Mouse (Mus musculus): ENCODE results near the gene Pabpc4. TPM values are rescaled to one million over a fixed set of nuclear protein-coding genes. Genes with fewer than 3 reads are reported as not detected.

Pabpc4 gene
- polyA plus RNA-seq, 1 experiment: 7.4 TPM

DNA sequence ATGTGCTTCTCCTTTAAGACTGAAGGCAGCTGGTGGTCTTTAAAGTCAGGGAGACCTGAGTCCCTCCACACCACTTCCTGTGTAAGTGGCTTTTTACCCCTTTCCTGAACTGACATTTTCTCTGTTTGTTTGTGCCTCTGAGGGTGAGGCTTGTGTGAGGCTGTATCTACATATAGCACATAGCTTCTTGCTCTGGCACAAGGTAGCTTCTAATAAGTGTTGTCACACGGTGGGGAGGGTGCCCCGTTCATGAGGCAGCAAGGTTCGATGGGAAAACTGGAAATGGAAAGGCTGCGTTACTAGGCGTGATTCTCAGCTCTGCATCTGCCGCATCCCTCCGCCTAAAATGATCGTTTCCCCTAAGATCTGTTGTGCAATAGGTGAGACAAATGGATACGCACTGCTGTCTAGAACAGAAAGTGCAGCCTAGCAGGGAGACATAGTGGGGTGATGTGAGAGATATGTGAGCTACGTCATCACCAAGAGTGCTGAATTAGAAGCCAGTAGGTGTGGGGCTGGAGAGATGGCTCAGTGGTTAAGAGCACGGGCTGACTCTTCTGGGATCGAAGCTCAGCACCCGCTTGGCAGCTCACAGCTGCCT lies 25.6 kb upstream of the Pabpc4 start:
- peak overlapping the region; percentile 24; the same call in 1 of the 2 replicates for H3K27ac ChIP-seq (ENCODE audit: control insufficient read depth, insufficient read depth, low read depth, low read length)
- no peak for TF ChIP-seq POLR2A (IDR thresholded peaks at IDR 0.05; ENCODE audit: control insufficient read depth, low read depth, low read length)
- no peak for TF ChIP-seq CTCF (IDR thresholded peaks at IDR 0.05; ENCODE audit: control insufficient read depth, insufficient read depth, insufficient replicate concordance, low read depth, low read length)
- no peaks in the 10 kb centered on the region for H3K36me3 ChIP-seq (ENCODE audit: control insufficient read depth, insufficient read depth, low read length)
- peaks cover 12% of the 10 kb centered on the region for H3K4me1 ChIP-seq (ENCODE audit: control insufficient read depth, insufficient read depth, low read length)
- H3K4me3 ChIP-seq (ENCODE audit: control insufficient read depth, low read depth, low read length): no peak overlapping the region
- no peaks in the 10 kb centered on the region for H3K27me3 ChIP-seq (ENCODE audit: control insufficient read depth, insufficient read depth, low read length)

DNA sequence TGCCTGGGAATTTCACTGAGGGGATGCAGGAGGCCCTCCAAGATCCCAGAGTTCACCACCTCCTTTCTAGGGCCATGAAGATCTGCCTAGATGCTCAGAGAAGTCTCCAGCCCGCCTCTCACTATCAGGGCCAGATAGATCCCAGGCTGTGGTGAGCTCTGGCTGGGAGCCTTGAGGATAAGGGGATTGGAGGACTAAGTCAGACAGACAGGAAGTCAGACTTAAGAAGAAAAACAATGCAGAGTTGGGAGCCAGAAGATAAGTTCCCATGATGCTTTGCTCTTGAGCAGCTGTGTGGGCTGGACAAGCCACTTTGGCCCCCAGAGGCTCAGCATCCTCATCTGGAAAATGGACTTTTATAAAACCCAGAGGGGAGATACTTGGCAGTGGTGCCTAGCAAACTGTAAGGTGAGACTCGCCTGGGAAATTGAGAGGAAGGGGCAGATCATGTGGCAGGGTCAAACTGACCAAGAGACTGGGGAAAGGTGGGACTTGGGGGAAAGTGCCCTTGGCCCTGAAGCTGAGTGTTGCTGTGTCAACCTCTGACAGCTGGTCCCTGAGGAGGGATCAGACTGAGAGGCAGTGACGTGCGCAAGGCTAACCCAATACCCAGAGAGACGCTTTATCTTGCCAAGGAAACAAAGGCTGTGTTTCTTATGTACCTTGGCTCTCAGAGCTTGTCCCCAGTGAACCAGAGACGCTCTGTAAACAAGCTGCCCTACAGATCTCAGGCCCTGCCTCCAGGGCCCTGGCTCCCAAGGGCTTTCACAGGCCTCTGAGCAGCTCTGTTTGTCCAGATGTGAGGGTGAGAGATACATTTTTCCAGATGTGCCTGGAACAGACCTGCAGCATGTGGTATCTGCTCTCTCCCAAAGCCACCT lies 24.5 kb upstream of the Pabpc4 start:
- Histone ChIP-seq H3K36me3 (ENCODE audit: control insufficient read depth, insufficient read depth, low read length) (no peaks in the 10 kb centered on the region), H3K4me3 (ENCODE audit: control insufficient read depth, low read depth, low read length) (no peak overlapping the region), H3K27ac (ENCODE audit: control insufficient read depth, insufficient read depth, low read depth, low read length) (0 out of 2 replicates have a peak overlapping the region, but pooled peaks have one; percentile 6), H3K4me1 (ENCODE audit: control insufficient read depth, insufficient read depth, low read length) (peaks cover 12% of the 10 kb centered on the region), H3K27me3 (ENCODE audit: control insufficient read depth, insufficient read depth, low read length) (no peaks in the 10 kb centered on the region)
- no peak for TF ChIP-seq CTCF (IDR thresholded peaks at IDR 0.05; ENCODE audit: control insufficient read depth, insufficient read depth, insufficient replicate concordance, low read depth, low read length)
- no peak for TF ChIP-seq POLR2A (IDR thresholded peaks at IDR 0.05; ENCODE audit: control insufficient read depth, low read depth, low read length)

- TF ChIP-seq POLR2A (IDR thresholded peaks at IDR 0.05; ENCODE audit: control insufficient read depth, low read depth, low read length): no peak
- no peak for TF ChIP-seq CTCF (IDR thresholded peaks at IDR 0.05; ENCODE audit: control insufficient read depth, insufficient read depth, insufficient replicate concordance, low read depth, low read length)
- no peaks in the 10 kb centered on the region for H3K27me3 ChIP-seq (ENCODE audit: control insufficient read depth, insufficient read depth, low read length)
- peak overlapping the region; percentile 46 for H3K4me3 ChIP-seq (ENCODE audit: control insufficient read depth, low read depth, low read length)
- H3K36me3 ChIP-seq (ENCODE audit: control insufficient read depth, insufficient read depth, low read length): no peaks in the 10 kb centered on the region
- H3K27ac ChIP-seq (ENCODE audit: control insufficient read depth, insufficient read depth, low read depth, low read length): no peak overlapping the region
- peaks cover 10% of the 10 kb centered on the region for H3K4me1 ChIP-seq (ENCODE audit: control insufficient read depth, insufficient read depth, low read length)
Measured at GRCm38 (mm10) chr4:123239361-123240203, 22.6 kb upstream of the Pabpc4 start.

DNA sequence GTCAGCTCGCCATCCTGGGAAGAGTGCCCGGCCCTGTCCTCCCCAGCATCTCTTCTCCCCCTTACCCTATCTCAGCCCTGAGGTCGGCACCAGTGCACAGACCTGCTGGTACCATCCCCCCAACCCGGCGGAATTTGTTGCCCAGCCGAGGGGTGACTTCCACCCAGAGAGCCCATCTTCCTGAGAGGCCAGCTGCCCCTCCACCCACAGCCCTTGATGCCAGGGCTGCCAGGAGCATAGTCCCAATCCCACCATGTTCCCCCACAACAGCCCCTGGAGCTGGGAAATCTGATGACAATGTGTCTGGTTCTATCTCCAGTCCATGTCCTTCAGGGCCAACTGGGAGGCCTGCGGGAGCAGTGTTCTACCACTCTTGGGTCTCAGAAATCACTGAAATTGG lies 15.9 kb upstream of the Pabpc4 start:
- TF ChIP-seq POLR2A (IDR thresholded peaks at IDR 0.05; ENCODE audit: control insufficient read depth, low read depth, low read length): no peak
- no peak for TF ChIP-seq CTCF (IDR thresholded peaks at IDR 0.05; ENCODE audit: control insufficient read depth, insufficient read depth, insufficient replicate concordance, low read depth, low read length)
- no peaks in the 10 kb centered on the region; the same call in 1 of the 2 replicates for H3K4me1 ChIP-seq (ENCODE audit: control insufficient read depth, insufficient read depth, low read length)
- no peak overlapping the region for H3K4me3 ChIP-seq (ENCODE audit: control insufficient read depth, low read depth, low read length)
- no peaks in the 10 kb centered on the region for H3K27me3 ChIP-seq (ENCODE audit: control insufficient read depth, insufficient read depth, low read length)
- H3K36me3 ChIP-seq (ENCODE audit: control insufficient read depth, insufficient read depth, low read length): no peaks in the 10 kb centered on the region
- H3K27ac ChIP-seq (ENCODE audit: control insufficient read depth, insufficient read depth, low read depth, low read length): no peak overlapping the region

DNA sequence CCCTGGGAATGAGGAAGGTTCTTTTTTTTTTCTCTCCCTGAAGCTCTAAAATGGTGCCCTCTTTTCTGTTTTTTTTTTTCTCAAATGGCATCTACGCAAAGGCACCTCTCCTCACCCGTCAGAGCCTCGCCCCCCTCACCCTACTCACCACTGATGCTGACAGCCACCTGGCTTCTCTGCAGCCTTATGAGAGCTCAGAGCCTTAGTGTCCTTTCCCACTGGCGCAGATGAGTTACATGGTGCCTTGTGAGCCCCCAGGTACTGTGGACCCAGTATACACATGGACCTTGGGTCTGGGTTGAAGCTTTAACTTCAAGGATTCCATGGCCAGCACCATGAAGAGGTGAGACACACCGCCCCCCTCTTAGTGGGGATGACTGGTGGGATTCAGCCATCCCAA lies 15.5 kb upstream of the Pabpc4 start:
- Histone ChIP-seq H3K27ac (ENCODE audit: control insufficient read depth, insufficient read depth, low read depth, low read length) (no peak overlapping the region), H3K4me1 (ENCODE audit: control insufficient read depth, insufficient read depth, low read length) (no peaks in the 10 kb centered on the region; the same call in 1 of the 2 replicates), H3K36me3 (ENCODE audit: control insufficient read depth, insufficient read depth, low read length) (no peaks in the 10 kb centered on the region), H3K27me3 (ENCODE audit: control insufficient read depth, insufficient read depth, low read length) (no peaks in the 10 kb centered on the region), H3K4me3 (ENCODE audit: control insufficient read depth, low read depth, low read length) (no peak overlapping the region)
- no peak for TF ChIP-seq CTCF (IDR thresholded peaks at IDR 0.05; ENCODE audit: control insufficient read depth, insufficient read depth, insufficient replicate concordance, low read depth, low read length)
- TF ChIP-seq POLR2A (IDR thresholded peaks at IDR 0.05; ENCODE audit: control insufficient read depth, low read depth, low read length): no peak

GRCm38 (mm10) chr4:123247147-123247880 lies 14.8 kb upstream of the Pabpc4 start:
- no peaks in the 10 kb centered on the region for H3K36me3 ChIP-seq (ENCODE audit: control insufficient read depth, insufficient read depth, low read length)
- no peaks in the 10 kb centered on the region for H3K27me3 ChIP-seq (ENCODE audit: control insufficient read depth, insufficient read depth, low read length)
- TF ChIP-seq CTCF (IDR thresholded peaks at IDR 0.05; ENCODE audit: control insufficient read depth, insufficient read depth, insufficient replicate concordance, low read depth, low read length): no peak
- no peak for TF ChIP-seq POLR2A (IDR thresholded peaks at IDR 0.05; ENCODE audit: control insufficient read depth, low read depth, low read length)
- no peak overlapping the region for H3K4me3 ChIP-seq (ENCODE audit: control insufficient read depth, low read depth, low read length)
- no peak overlapping the region for H3K27ac ChIP-seq (ENCODE audit: control insufficient read depth, insufficient read depth, low read depth, low read length)
- H3K4me1 ChIP-seq (ENCODE audit: control insufficient read depth, insufficient read depth, low read length): no peaks in the 10 kb centered on the region; the same call in 1 of the 2 replicates
